Mouse (Mus musculus) heart, embryonic 11.5 days (tissue): ENCODE measurements at regions not wholly inside any gene's neighbourhood (a gene's known extent, or its start where the extent isn't known, plus 50 kb on each side); places are given as distances from the start of the nearest gene placed in this dataset.

Experiments
- ATAC-seq: fragments of 200-750 bp; cut with Nextera tagmentation; replicated peaks from 2 replicates; pipeline ENCODE4 v1.8.0; 2017; ENCODE audit warnings: moderate library complexity; ENCODE audit not compliant: insufficient number of reproducible peaks, low FRiP score, low TSS enrichment
- H3K27ac ChIP-seq: fragments of 300-500 bp; sonication (generic); 2 replicates; pipeline ENCODE4 v1.5.1; 2014; ENCODE audit warnings: mild to moderate bottlenecking, low read depth, low read length
- H3K27me3 ChIP-seq: fragments of 300-500 bp; sonication (generic); 2 replicates; pipeline ENCODE4 v1.6.1; 2014; ENCODE audit warnings: mild to moderate bottlenecking, low read length, mixed read lengths; ENCODE audit not compliant: control insufficient read depth, insufficient read depth
- H3K36me3 ChIP-seq: fragments of 300-500 bp; sonication (generic); 2 replicates; pipeline ENCODE4 v1.6.1; 2014; ENCODE audit warnings: mild to moderate bottlenecking, low read length, moderate library complexity, mixed read lengths; ENCODE audit not compliant: control insufficient read depth, insufficient read depth
- H3K4me1 ChIP-seq: fragments of 300-500 bp; sonication (generic); 2 replicates; pipeline ENCODE4 v1.6.1; 2014; ENCODE audit warnings: low read length; ENCODE audit not compliant: control insufficient read depth, insufficient read depth
- H3K4me2 ChIP-seq: fragments of 300-500 bp; sonication (generic); 2 replicates; pipeline ENCODE4 v1.6.1; 2014; ENCODE audit warnings: mild to moderate bottlenecking, moderate library complexity
- H3K4me3 ChIP-seq: fragments of 300-500 bp; sonication (generic); 2 replicates; pipeline ENCODE4 v1.5.1; 2014; ENCODE audit warnings: low read depth, low read length
- H3K9ac ChIP-seq: fragments of 300-500 bp; sonication (generic); 2 replicates; pipeline ENCODE4 v1.6.1; 2014; ENCODE audit warnings: mild to moderate bottlenecking, low read depth, low read length, moderate library complexity
- H3K9me3 ChIP-seq: fragments of 300-500 bp; sonication (generic); replicated peaks from 2 replicates; pipeline ENCODE4 v1.6.1; 2016; ENCODE audit warnings: low read length; ENCODE audit not compliant: control insufficient read depth
- WGBS: fragments of 180-500 bp; shearing (Covaris S2); extraction: QIAGEN DNeasy Blood & Tissue Kit; methylation state at CpG from one replicate; pipeline ENCODE4 v1.1.7; 2014; ENCODE audit not compliant: insufficient replicate concordance; 5-methylcytosine and 5-hydroxymethylcytosine counted together

- Histone ChIP-seq H3K9me3 (no peaks in the 10 kb centered on the region), H3K4me3 (no peak overlapping the region), H3K27ac (no peak overlapping the region), H3K4me1 (no peaks in the 10 kb centered on the region), H3K36me3 (no peaks in the 10 kb centered on the region), H3K27me3 (no peaks in the 10 kb centered on the region), H3K4me2 (no peak overlapping the region), H3K9ac (no peak overlapping the region)
- ATAC-seq: no peak
- WGBS: 68% methylated on average over 4 of the region's 4 CpGs
Measured at GRCm38 (mm10) chr3:133818966-133819700, 274.2 kb upstream of the Tet2 start.

DNA sequence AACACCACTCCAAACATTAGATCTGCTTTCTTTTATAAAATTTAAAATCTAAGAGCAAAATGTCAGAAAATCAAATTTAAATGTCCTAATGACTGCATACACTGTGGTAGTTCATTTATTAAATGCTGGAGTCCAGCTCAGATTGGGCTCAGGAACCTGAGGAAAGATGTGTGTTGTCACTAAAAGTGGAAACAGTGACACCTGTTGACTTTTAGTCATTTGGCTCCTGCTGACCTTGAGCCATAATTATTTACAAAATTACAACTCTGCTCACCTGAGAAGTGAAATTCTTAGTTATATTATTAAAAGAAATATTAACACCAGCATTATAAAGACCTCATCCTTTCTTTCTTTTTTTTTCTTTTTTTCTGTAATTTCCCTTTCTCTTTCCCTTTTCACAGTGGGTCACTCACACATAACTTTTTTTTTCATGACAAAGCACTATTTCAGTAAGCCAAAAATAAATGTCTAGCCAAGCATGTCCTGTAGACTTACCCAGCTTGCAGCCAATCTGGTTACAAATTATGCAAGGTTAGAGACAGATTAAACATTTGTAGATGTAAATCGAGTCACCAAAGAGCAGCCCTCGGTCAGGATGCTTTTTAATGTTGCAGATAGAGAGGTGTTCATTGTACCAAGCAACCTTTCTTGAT, 288.9 kb upstream of the Tet2 start:
- H3K36me3 ChIP-seq: no peaks in the 10 kb centered on the region
- H3K9me3 ChIP-seq: no peaks in the 10 kb centered on the region
- H3K4me1 ChIP-seq: no peaks in the 10 kb centered on the region
- H3K27ac ChIP-seq: no peak overlapping the region
- no peak overlapping the region for H3K4me3 ChIP-seq
- H3K27me3 ChIP-seq: no peaks in the 10 kb centered on the region
- H3K9ac ChIP-seq: no peak overlapping the region
- ATAC-seq: no peak
- 75% methylated on average over 2 of the region's 2 CpGs for WGBS
- H3K4me2 ChIP-seq: no peak overlapping the region

GRCm38 (mm10) chr3:133834459-133834858, 289.5 kb upstream of the Tet2 start:
- no peaks in the 10 kb centered on the region for H3K27me3 ChIP-seq
- no peaks in the 10 kb centered on the region for H3K9me3 ChIP-seq
- no peaks in the 10 kb centered on the region for H3K36me3 ChIP-seq
- no peak overlapping the region for H3K4me2 ChIP-seq
- no peak overlapping the region for H3K27ac ChIP-seq
- no peak for ATAC-seq
- H3K4me3 ChIP-seq: no peak overlapping the region
- WGBS: 78% methylated on average over 3 of the region's 3 CpGs
- no peak overlapping the region for H3K9ac ChIP-seq
- no peaks in the 10 kb centered on the region for H3K4me1 ChIP-seq

- no peak overlapping the region for H3K4me3 ChIP-seq
- no peak for ATAC-seq
- no peaks in the 10 kb centered on the region for H3K9me3 ChIP-seq
Measured at GRCm38 (mm10) chr3:133846301-133846700, 301.4 kb upstream of the Tet2 start.

GRCm38 (mm10) chr3:133874383-133874782, 329.4 kb upstream of the Tet2 start:
- H3K4me2 ChIP-seq: no peak overlapping the region
- no peak for ATAC-seq
- no peaks in the 10 kb centered on the region for H3K9me3 ChIP-seq
- H3K27ac ChIP-seq: no peak overlapping the region
- no peak overlapping the region for H3K9ac ChIP-seq
- no peaks in the 10 kb centered on the region for H3K27me3 ChIP-seq
- 0 out of 2 replicates have a peak, but pooled peaks cover 2% of the 10 kb centered on the region for H3K4me1 ChIP-seq
- H3K36me3 ChIP-seq: no peaks in the 10 kb centered on the region
- H3K4me3 ChIP-seq: no peak overlapping the region
- 79% methylated on average over 2 of the region's 2 CpGs for WGBS

More at GRCm38 (mm10) chr3:133846301-133846700, 301.4 kb upstream of the Tet2 start:
- Histone ChIP-seq H3K4me1 (no peaks in the 10 kb centered on the region), H3K4me2 (no peak overlapping the region), H3K27ac (no peak overlapping the region), H3K36me3 (no peaks in the 10 kb centered on the region), H3K27me3 (no peaks in the 10 kb centered on the region), H3K9ac (no peak overlapping the region)

GRCm38 (mm10) chr3:133876439-133877072, 331.6 kb upstream of the Tet2 start:
- ATAC-seq: peak; percentile 55
- no peak overlapping the region for H3K27ac ChIP-seq
- peak overlapping the region; percentile 22; the same call in 1 of the 2 replicates for H3K4me3 ChIP-seq
- 0 out of 2 replicates have a peak, but pooled peaks cover 2% of the 10 kb centered on the region for H3K4me1 ChIP-seq
- no peak overlapping the region for H3K9ac ChIP-seq
- no peaks in the 10 kb centered on the region for H3K27me3 ChIP-seq
- WGBS: 17% methylated on average over 13 of the region's 13 CpGs
- H3K4me2 ChIP-seq: peak overlapping the region; percentile 59
- no peaks in the 10 kb centered on the region for H3K36me3 ChIP-seq
- H3K9me3 ChIP-seq: no peaks in the 10 kb centered on the region

- no peak overlapping the region for H3K4me3 ChIP-seq
- H3K4me1 ChIP-seq: 0 out of 2 replicates have a peak, but pooled peaks cover 2% of the 10 kb centered on the region
- WGBS: 48% methylated on average over 5 of the region's 5 CpGs
- H3K27ac ChIP-seq: no peak overlapping the region
- no peaks in the 10 kb centered on the region for H3K9me3 ChIP-seq
- H3K9ac ChIP-seq: no peak overlapping the region
- no peaks in the 10 kb centered on the region for H3K27me3 ChIP-seq
- no peak for ATAC-seq
- H3K4me2 ChIP-seq: no peak overlapping the region
- H3K36me3 ChIP-seq: no peaks in the 10 kb centered on the region
Measured at GRCm38 (mm10) chr3:133877310-133877709, 332.4 kb upstream of the Tet2 start.

GRCm38 (mm10) chr3:133880626-133881025, 335.7 kb upstream of the Tet2 start:
- Histone ChIP-seq H3K4me1 (0 out of 2 replicates have a peak, but pooled peaks cover 2% of the 10 kb centered on the region), H3K4me3 (no peak overlapping the region), H3K27ac (no peak overlapping the region), H3K36me3 (no peaks in the 10 kb centered on the region), H3K4me2 (no peak overlapping the region), H3K9ac (no peak overlapping the region), H3K9me3 (no peaks in the 10 kb centered on the region), H3K27me3 (no peaks in the 10 kb centered on the region)
- 8% methylated on average over 1 of the region's 1 CpGs for WGBS
- no peak for ATAC-seq
